Mouse (Mus musculus): ENCODE data around the gene Tmtc2.

DNA sequence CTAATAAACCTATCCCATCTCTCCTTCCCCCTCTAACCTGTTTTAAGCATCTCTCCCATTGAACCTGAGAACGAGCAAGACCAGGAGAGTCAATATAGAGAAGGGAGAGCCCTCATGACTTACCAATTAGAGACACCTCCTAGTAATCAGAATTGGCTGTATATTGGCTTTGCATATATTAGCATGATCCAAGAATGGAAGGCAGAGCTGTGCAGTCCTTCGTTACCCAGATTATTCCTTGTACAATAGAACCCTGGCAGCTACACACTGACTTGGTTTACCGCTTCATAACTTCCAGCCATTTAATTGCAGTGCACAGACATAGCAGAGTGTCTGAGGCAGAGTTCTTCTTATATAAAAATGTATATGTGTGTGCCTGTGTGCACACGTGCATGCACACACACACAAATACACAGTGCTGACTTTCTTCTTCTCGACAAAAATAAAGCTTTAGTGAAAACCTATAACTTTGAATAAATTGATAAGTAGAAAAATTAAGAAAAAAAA lies 42.2 kb downstream of the Tmtc2 start:
- TF ChIP-seq POLR2AphosphoS2 (IDR thresholded peaks at IDR 0.05; ENCODE audit: insufficient read length, low read depth), result no peak
- no peak for TF ChIP-seq POLR2A (IDR thresholded peaks at IDR 0.05; ENCODE audit: insufficient read length, low read depth)
- no peak for TF ChIP-seq USF1 (IDR thresholded peaks at IDR 0.05; ENCODE audit: low read depth)
- TF ChIP-seq MAX (IDR thresholded peaks at IDR 0.05; ENCODE audit: low read depth), result no peak
- TF ChIP-seq SRF (IDR thresholded peaks at IDR 0.05; ENCODE audit: control insufficient read depth, insufficient read length, low read depth), result no peak
- TF ChIP-seq E2F4 (IDR thresholded peaks at IDR 0.05; ENCODE audit: insufficient read depth), result no peak
- TF ChIP-seq MYOD1 (IDR thresholded peaks at IDR 0.05; ENCODE audit: control insufficient read depth in 1 of 3, insufficient read length in 2 of 3, low read depth in 2 of 3), result no peak
- TF ChIP-seq TCF3 (IDR thresholded peaks at IDR 0.05; ENCODE audit: insufficient read length, low read depth), result no peak
- no peak for TF ChIP-seq REST (IDR thresholded peaks at IDR 0.05; ENCODE audit: insufficient read depth, insufficient read length)
- TF ChIP-seq TCF12 (IDR thresholded peaks at IDR 0.05; ENCODE audit: insufficient read depth, poor library complexity, severe bottlenecking), result no peak
